Mouse (Mus musculus) thymus, adult 2 months (tissue): ENCODE results near the gene Slc5a2.

Source experiments
- CTCF ChIP-seq: fragments of 200-500 bp; IDR thresholded peaks from 2 replicates; pipeline ENCODE4 v1.5.1; 2012; ENCODE audit warnings: mild to moderate bottlenecking, control low read depth, low read length, moderate library complexity, borderline replicate concordance; ENCODE audit not compliant: control insufficient read depth, poor library complexity, insufficient read depth; ENCODE audit errors: extremely low read depth
- POLR2A ChIP-seq: fragments of 200-500 bp; IDR thresholded peaks from 2 replicates; pipeline ENCODE4 v1.6.1; 2012; ENCODE audit warnings: mild to moderate bottlenecking, low read length, control low read depth, moderate library complexity; ENCODE audit not compliant: control insufficient read depth, poor library complexity, insufficient read depth; ENCODE audit errors: extremely low read depth

DNA sequence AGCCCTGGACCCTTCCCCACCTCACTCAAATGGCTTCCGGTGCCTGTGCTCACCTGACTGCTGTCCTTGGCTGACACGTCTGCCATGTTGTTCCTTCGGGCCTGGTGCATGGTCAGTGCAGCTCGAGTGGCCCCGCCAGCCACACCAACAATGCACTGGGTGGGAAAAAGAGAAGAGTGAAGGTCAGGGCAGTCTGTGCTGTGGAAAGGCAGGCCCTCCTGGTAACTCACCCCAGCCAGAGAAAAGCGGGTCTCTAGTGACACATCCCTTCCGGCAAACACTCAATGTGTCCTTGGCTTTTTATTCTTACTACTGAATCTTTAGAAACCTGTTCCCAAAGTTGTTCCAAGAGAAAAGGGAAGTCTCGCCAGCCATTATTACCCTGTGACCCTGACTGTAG, 19.6 kb downstream of the Slc5a2 start:
- TF ChIP-seq CTCF (no peak), POLR2A (no peak)
